Mouse (Mus musculus): ENCODE results near the gene Nptx2. TPM values are rescaled to one million over a fixed set of nuclear protein-coding genes. Genes with fewer than 3 reads are reported as not detected.

The Nptx2 gene
- total RNA-seq, 2 experiments from 2014 or later, result not detected

- no peak for ATAC-seq (replicated peaks; ENCODE audit: low FRiP score, poor library complexity, severe bottlenecking)
Observed at GRCm38 (mm10) chr5:144557363-144557762, 11.7 kb downstream of the Nptx2 start.

GRCm38 (mm10) chr5:144558481-144558880, 12.8 kb downstream of the Nptx2 start:
- no peak for ATAC-seq (replicated peaks; ENCODE audit: low FRiP score, poor library complexity, severe bottlenecking)

DNA sequence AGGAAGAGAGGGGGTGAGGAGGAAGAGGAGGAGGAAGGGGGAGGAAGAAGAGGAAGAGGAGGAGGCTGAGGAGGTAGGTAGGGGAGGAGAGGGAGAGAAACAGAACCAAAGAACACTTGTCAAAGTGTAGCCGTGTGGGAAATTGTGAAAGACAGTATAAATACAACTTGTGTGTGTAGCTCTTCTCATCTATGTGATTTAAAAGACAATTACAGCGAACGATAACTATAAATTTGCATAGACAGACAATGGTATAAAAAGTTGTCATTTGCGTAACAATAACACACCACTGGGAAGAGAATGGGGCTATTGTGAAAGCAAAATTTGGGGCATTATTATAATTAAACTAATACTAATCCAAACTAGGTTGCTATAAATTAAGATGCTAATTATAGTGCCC, 20.0 kb downstream of the Nptx2 start:
- ATAC-seq (replicated peaks; ENCODE audit: low FRiP score, poor library complexity, severe bottlenecking), result no peak

DNA sequence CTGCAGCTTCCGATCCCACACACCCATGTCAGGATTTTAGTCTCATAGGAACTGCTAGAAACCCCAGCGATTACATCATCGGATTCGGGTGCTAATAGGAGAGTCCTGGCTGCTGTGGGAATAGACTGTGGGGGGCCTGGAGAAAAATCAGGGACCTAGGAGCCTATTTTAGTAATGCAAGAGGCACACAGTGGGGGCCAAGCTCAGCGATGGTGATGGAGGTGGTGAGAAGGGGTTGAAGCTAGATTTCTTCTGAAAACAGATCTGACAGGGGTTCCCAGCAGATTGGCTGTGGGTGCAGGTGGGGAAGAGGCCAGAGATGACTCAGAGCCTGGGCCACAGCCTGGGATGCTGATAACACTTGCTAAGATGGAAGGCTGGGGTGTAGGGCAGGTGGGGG, 39.4 kb downstream of the Nptx2 start:
- ATAC-seq (replicated peaks; ENCODE audit: low FRiP score, poor library complexity, severe bottlenecking), result no peak

GRCm38 (mm10) chr5:144591248-144591880, 45.7 kb downstream of the Nptx2 start:
- no peak for ATAC-seq (replicated peaks; ENCODE audit: low FRiP score, poor library complexity, severe bottlenecking)

DNA sequence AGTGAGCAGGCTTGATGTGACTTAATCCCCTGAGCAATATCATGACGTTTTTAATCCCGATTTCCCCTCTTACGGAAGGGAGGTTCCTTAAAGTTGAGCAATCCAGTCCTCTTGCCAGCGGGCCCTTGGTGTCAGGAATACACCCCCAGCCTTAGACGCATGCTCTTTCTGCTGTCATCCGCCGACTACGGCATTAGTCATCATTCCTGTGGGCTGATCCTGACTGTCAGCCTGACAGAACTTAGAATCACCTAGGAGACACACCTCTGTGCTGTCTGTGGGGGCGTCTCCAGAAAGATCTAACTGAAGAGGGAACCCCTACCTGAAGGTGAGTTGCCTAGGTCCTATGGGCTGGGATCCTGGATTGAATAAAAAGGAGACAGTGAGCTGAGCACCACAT, 49.1 kb downstream of the Nptx2 start:
- ATAC-seq (replicated peaks; ENCODE audit: low FRiP score, poor library complexity, severe bottlenecking), result no peak

Other genes with a start within 250 kb of the Nptx2 start
- not detected in 2 replicates for gene Baiap2l1, start 187.8 kb upstream of the Nptx2 start, total RNA-seq (2015; ENCODE audit: low replicate concordance)
- gene Baiap2l1, start 187.8 kb upstream of the Nptx2 start, total RNA-seq (2017; ENCODE audit: low replicate concordance), result not detected in 2 replicates
- gene Tmem130, start 215.9 kb downstream of the Nptx2 start, total RNA-seq (2015; ENCODE audit: low replicate concordance), result not detected in 2 replicates
- gene Tmem130, start 215.9 kb downstream of the Nptx2 start, total RNA-seq (2017; ENCODE audit: low replicate concordance), result not detected in 2 replicates
- gene Trrap, start 221.8 kb downstream of the Nptx2 start, total RNA-seq (2015; ENCODE audit: low replicate concordance), result 17.7 and 33.9 TPM in 2 replicates
- 14.5 and 16.5 TPM in 2 replicates for gene Trrap, start 221.8 kb downstream of the Nptx2 start, total RNA-seq (2017; ENCODE audit: low replicate concordance)